Mouse (Mus musculus): ENCODE results near the gene Foxd2.

Foxd2 gene

GRCm38 (mm10) chr4:114908829-114909601 lies at the start of gene Foxd2:
Gene Foxd2, minus strand, starts transcription at chr4:114908873.
- DNase-seq (ENCODE audit: low spot score in 2 of 2) = peak; percentile 85 to 89

GRCm38 (mm10) chr4:114958231-114958630 lies 49.6 kb upstream of the Foxd2 start:
- DNase-seq (ENCODE audit: low spot score in 2 of 2) = peak in 1 of 2 experiments; percentile 12

- no peak for DNase-seq (ENCODE audit: low spot score in 2 of 2)
These were observed 48.7 kb upstream of the Foxd2 start for GRCm38 (mm10) chr4:114957403-114957802.

- DNase-seq (ENCODE audit: low spot score in 2 of 2) = no peak
These were observed 44.5 kb upstream of the Foxd2 start for GRCm38 (mm10) chr4:114953172-114953571.

GRCm38 (mm10) chr4:114947852-114948481 lies 39.3 kb upstream of the Foxd2 start:
- no peak for DNase-seq (ENCODE audit: low spot score in 2 of 2)

- peak; percentile 27 to 67 for DNase-seq (ENCODE audit: low spot score in 2 of 2)
These were observed 38.7 kb upstream of the Foxd2 start for GRCm38 (mm10) chr4:114947395-114947794.

GRCm38 (mm10) chr4:114946416-114946815 lies 37.7 kb upstream of the Foxd2 start:
- no peak for DNase-seq (ENCODE audit: low spot score in 2 of 2)

GRCm38 (mm10) chr4:114945021-114945420 lies 36.3 kb upstream of the Foxd2 start:
- no peak for DNase-seq (ENCODE audit: low spot score in 2 of 2)

GRCm38 (mm10) chr4:114942583-114942982 lies 33.9 kb upstream of the Foxd2 start:
- no peak for DNase-seq (ENCODE audit: low spot score in 2 of 2)

- DNase-seq (ENCODE audit: low spot score in 2 of 2) = no peak
These were observed 33.4 kb upstream of the Foxd2 start for GRCm38 (mm10) chr4:114942112-114942511.

- DNase-seq (ENCODE audit: low spot score in 2 of 2) = no peak
These were observed 32.6 kb upstream of the Foxd2 start for GRCm38 (mm10) chr4:114941311-114941710.

GRCm38 (mm10) chr4:114938248-114938647 lies 29.6 kb upstream of the Foxd2 start:
- no peak for DNase-seq (ENCODE audit: low spot score in 2 of 2)

GRCm38 (mm10) chr4:114937459-114938047 lies 28.9 kb upstream of the Foxd2 start:
- DNase-seq (ENCODE audit: low spot score in 2 of 2) = peak; percentile 43 to 50

- DNase-seq (ENCODE audit: low spot score in 2 of 2) = peak in 1 of 2 experiments; percentile 45
These were observed 25.5 kb upstream of the Foxd2 start for GRCm38 (mm10) chr4:114934188-114934587.

GRCm38 (mm10) chr4:114932747-114933146 lies 24.1 kb upstream of the Foxd2 start:
- DNase-seq (ENCODE audit: low spot score in 2 of 2) = no peak

GRCm38 (mm10) chr4:114929155-114929554 lies 20.5 kb upstream of the Foxd2 start:
- no peak for DNase-seq (ENCODE audit: low spot score in 2 of 2)

GRCm38 (mm10) chr4:114925917-114926312 lies 17.2 kb upstream of the Foxd2 start, which contains the start of gene Foxe3:
Gene Foxe3, minus strand, starts transcription at chr4:114926013.
- no peak for DNase-seq (ENCODE audit: low spot score in 2 of 2)

GRCm38 (mm10) chr4:114924971-114925916 lies 16.6 kb upstream of the Foxd2 start:
- no peak for DNase-seq (ENCODE audit: low spot score in 2 of 2)

- DNase-seq (ENCODE audit: low spot score in 2 of 2) = peak in 1 of 2 experiments; percentile 30
These were observed 8.4 kb upstream of the Foxd2 start for GRCm38 (mm10) chr4:114917091-114917490.

- no peak for DNase-seq (ENCODE audit: low spot score in 2 of 2)
These were observed 7.4 kb upstream of the Foxd2 start for GRCm38 (mm10) chr4:114916056-114916455.

- DNase-seq (ENCODE audit: low spot score in 2 of 2) = no peak
These were observed 4.9 kb upstream of the Foxd2 start for GRCm38 (mm10) chr4:114913594-114913962.
